Mouse (Mus musculus) c-Kit-positive CD71-positive TER-119-positive erythroid progenitor cells, embryonic 14.5 days (primary cell): Measurements from ENCODE around the gene Rbfox1.

ENCODE experiments used
- DNase-seq: peaks from one replicate; pipeline ENCODE4 v3.0.0-alpha.2; 2013; ENCODE audit warnings: low spot score

The Rbfox1 gene

GRCm38 (mm10) chr16:7149106-7149899 is 1264.1 kb downstream of the Rbfox1 start:
- no peak for DNase-seq

GRCm38 (mm10) chr16:7150201-7150791 is 1265.1 kb downstream of the Rbfox1 start:
- no peak for DNase-seq

DNA sequence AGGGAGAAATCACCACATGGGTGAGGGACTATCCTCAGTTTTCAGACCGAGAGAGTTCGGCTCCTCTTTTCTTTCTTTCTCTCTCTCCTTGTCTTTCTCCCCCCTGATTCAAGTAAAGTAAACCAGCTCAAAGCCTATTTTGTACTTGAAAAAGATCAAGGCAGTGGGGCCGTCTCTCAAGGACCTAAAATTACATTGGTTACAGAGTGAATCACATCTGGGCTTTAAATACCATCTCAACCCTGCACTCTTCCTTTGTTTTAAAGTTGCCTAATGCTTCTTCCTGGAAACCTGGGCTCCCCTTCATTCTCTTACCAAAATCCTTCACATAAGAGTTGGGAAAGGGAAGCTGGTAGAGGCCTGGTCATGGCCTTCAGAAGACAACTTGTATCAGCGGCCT is 1267.2 kb downstream of the Rbfox1 start:
- no peak for DNase-seq

DNA sequence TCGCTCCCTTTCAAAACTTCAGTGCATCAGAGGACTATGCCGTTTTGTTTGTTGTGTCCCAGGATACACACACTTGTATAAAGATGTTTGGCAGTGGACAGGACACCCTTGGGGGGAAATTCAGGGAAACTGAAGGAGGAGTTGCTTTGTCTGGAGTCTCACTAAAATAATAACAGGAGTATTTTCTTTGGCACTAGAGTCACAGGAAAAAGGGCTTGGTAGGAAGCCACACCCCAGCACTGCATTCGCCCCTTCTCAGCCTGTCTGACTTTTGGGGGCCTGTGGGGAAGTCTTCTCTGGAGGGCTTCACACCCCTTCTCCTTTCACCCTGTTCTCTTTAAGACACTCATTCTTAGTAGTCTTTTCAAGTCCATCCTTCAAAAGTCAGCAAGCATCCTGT is 1269.5 kb downstream of the Rbfox1 start:
- DNase-seq: no peak

GRCm38 (mm10) chr16:7158856-7159826 is 1274.0 kb downstream of the Rbfox1 start:
- no peak for DNase-seq

DNA sequence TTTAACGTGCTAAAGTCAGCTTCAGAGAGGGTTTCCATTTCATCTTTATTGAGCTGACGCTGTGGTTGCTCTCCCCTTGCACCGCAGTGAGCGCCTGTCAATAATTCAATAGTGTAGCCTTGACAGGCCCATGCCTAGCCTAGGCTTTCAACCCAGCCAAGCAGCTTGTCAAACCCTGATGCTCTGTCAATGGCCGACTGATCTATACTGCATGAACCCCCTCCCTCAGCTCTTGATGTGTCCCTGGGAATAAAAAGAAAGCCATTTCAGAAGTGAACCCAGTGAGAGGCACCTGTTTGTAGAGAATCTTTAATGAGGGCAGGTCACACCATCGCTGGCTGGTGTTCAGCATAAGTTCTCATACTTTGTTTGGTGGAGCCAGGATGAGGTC is 1274.7 kb downstream of the Rbfox1 start:
- DNase-seq: no peak

DNA sequence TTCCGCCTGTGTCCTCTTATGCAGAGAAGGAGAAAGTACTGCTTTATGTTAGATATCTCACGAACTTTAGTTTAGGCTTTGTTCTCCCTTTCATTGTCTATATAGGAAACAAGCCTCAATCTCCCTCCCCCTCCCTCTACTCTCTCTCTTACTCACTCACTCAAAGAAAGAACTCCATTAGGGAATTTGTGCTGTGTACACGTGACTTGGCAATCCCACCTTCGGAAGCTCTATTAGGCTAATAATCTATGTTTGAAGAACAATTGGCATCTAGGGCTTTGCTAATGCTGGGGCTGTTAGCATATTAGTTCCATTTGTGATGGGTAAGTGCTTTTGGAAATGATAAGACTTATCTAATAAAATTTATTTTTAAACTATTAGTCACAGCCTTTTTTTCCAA is 1277.0 kb downstream of the Rbfox1 start:
- DNase-seq: no peak

DNA sequence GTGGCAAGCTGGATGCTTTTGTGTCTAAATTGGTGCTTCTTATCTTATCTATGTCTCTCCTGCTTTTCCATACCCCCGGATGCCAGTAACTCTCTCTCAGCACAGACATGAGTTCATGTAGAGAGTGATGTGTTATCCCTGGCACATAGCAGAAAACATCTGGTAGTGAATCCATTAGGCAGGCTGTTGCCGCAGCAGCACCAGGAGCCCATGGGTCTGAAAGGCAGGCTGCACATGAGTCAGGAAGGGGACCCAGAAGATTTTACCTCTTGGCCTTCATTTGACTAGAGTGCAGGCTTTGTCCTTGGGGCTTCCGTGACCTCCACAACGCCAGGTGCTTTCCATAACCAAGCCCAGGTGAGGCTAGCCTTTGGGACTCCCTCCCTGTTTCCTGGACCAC is 1278.5 kb downstream of the Rbfox1 start:
- DNase-seq: no peak

DNA sequence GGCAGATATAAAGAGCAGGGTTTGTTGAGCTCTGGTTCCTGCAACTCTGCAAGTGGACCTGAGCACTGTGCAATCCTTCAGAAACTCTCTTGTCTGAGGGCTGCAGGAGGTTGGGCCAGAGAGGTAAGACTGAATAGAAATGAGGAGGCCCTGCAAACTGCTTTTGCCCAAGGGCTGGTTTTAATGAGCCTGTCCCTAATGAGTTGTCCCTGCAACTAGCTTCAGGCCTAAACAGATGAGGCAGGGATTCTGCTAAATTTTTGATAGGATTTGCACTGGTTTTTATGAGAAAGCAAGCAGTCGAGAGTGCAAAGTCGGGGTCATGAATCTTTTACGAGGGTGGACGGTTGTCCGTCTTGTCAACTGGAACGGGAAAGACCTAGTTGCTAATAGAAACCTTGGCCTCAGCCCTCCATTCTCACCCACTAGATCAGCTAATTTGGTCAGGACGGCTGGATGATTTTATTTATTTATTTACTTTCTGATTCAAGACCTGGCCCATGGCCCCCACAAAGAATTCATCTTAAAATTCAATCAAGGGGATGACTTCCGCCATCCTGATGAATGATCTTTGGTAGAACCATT is 1279.1 kb downstream of the Rbfox1 start:
- no peak for DNase-seq

GRCm38 (mm10) chr16:7175960-7176359 is 1290.8 kb downstream of the Rbfox1 start:
- no peak for DNase-seq

DNA sequence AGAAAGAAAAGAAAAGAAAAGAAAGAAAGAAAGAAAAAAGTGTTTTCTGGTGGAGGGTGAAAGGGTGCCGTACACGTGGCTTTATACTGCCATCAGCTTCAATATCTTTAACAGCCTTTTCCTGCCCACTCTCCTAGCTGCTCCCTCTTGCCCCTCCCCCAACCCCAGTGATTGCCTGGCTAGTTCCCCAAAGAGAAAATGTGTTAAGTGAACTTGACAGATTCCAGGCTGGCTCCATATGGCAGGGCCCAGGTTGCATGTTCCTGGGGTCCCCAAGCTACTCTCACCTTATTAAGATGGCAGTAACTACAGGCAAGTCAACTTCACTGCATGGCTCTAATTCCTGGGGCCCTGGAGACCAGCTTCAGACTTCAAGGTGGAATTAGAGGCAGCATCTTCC is 1302.6 kb downstream of the Rbfox1 start:
- no peak for DNase-seq

DNA sequence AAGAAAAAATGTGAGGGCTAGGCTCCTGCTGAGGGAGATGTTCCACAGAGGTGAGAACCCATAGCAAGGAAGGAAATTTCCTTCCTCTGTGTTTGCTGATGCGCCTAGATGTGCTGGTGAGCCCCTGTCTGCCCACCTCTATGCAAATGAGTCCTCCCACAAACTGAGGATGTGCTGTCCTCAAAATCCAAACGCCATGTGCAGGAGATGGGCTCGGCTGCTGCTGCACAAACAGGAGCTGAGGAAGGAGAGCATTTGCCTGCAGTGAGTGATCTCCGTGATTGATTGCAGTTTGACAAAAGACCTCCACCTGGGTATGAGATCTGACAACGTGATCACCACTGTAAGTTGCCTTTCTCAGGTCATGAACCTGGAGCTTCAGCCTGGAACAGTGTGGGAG is 1308.4 kb downstream of the Rbfox1 start:
- DNase-seq: no peak

GRCm38 (mm10) chr16:7197953-7198352 is 1312.8 kb downstream of the Rbfox1 start:
- DNase-seq: no peak

DNA sequence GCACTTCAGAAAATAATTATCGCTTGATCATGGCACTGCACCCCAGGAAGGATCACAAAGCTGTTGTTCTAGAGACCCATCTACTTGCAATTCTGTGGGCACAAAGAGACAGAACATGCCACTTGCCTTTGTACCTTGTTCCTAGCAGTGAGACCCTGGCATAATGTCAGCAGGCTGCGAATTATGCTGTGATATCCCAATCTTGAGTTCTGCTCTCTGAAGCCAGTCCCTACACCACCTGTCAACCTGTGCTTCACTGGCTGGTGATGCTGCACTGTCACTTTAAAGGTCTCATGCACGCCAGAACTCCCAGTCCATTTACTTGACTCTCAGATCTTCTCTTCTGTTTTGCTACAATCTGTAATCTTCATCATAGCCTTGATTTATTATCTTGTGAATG is 1315.1 kb downstream of the Rbfox1 start:
- DNase-seq: no peak

GRCm38 (mm10) chr16:7201816-7202215 is 1316.7 kb downstream of the Rbfox1 start:
- DNase-seq: no peak

GRCm38 (mm10) chr16:7206116-7206900 is 1321.2 kb downstream of the Rbfox1 start:
- no peak for DNase-seq

DNA sequence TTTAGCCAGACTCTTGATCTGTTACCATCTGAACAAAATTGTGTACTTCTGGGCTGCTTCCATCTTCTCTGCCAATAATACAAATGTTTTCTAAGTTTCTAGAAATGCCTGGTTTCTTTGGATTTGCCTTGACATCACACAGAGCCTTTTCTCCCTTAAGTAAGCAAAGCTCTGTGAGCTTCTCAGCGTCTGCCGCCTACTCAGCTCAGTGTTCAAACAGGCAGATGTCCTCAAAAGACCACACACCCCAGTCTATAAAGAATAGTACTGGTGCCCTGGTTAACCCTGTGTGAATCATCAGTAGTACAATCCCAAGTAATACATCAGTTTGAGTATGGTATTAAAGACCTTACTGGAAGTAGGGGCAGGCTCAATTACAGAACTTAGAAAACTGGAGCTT is 1322.4 kb downstream of the Rbfox1 start:
- no peak for DNase-seq

DNA sequence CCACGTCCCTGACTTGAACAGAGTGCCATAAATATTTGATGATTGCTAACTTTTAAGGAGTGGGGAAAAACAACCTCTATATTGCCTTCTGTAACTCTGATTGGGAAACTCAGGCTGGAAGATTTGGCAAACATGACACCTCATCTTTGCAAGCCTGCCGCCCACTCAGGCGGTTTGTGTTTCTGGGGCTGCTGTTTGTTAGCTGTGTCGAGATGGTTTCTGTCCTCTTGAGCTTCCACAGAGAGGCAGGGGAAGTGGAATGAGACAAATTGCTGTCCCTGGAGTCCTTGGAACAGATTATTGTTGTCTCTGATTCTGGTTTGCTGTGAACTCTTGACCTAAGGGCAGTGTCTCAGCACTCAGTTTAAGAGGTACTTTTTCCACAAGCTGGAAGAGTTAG is 1327.6 kb downstream of the Rbfox1 start:
- no peak for DNase-seq

GRCm38 (mm10) chr16:7223265-7223664 is 1338.1 kb downstream of the Rbfox1 start:
- DNase-seq: no peak

- DNase-seq: no peak
These were observed 1340.8 kb downstream of the Rbfox1 start for GRCm38 (mm10) chr16:7226000-7226399.

- no peak for DNase-seq
These were observed 1343.1 kb downstream of the Rbfox1 start for GRCm38 (mm10) chr16:7228246-7228645.

DNA sequence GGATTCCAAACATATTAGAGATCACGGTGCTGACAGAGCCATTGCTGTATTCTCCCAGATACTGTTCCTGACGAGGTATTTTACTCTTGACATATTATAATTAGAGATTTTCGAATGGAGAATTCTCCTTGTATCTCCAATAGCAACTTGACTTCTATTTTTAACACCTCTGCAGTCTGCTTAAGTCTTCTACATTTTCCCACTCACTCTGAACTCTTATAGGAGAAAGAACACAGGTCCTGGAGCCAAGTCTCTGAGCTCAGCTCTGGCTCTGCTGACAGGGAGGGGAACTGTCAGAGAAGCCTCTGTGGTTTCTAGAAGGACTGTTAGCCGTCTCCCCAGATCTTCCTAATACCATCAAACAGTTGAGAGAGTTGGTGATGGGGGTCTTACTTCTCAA is 1344.1 kb downstream of the Rbfox1 start:
- DNase-seq: no peak
